Mouse (Mus musculus): ENCODE measurements around the gene Tubb5.
"Not testable (repeated sequence)": the region's sequence is repeated elsewhere in the genome, so short reads cannot be mapped to it uniquely, and the experiment has no call there.

The Tubb5 gene

DNA sequence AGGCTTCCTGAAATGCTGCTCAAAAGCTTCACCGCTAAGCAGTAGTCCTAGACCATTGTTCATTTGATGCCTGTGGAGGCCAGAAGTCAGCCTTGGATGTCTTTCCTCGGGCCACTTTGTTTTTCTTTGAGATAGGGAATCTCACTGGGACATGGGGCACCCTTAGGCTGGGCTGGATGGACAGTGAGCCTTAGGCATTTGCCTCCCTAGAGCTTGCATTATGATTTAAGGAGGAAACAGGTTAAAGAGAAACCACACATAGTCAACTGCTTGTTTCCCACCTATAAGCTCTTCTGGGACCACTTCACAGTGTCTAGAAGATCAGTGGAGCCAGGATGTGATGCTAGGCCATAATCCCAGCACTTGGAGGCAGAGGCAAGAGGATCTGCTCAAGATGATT, 21.7 kb upstream of the Tubb5 start:
- DNase-seq, result no peak

DNA sequence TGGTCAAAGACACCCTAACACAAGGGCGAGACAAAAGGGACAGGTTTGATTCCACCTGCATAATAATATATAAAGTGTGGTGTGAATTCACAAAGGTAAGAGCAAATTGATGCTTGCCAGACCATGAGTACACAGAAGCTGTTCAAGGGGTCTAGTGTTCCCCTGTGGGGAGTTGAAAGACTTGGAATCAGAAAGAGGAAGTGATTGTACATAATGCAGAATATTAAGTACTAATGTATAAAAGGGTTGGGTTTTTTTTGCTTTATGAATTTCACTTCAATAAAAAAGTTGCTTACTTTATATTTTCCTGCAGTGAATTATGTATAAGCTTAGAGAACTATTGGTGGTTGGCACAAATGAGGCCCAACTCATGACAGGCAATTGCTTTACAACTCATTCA, 21.3 kb upstream of the Tubb5 start:
- no peak for DNase-seq

DNA sequence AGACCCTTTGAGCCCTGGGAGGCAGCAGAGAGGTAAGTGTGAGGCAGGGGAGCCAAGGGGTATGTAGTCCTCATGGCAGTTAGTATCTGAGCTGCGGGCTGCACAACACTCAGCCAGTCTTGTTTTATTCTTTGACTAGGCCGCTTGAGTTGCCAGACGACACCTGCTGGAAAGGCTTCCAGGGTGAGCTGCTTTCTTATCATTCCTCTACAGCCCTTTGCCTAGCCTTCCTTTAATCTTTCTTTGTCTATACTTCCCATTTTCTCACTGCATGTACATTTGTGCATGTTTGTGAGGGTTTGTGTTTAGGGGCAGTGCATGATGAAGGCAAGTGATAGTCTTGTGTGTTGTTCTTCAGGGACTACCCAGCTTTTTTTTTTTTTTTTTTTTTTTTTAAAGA, 12.9 kb upstream of the Tubb5 start:
- DNase-seq, result no peak

DNA sequence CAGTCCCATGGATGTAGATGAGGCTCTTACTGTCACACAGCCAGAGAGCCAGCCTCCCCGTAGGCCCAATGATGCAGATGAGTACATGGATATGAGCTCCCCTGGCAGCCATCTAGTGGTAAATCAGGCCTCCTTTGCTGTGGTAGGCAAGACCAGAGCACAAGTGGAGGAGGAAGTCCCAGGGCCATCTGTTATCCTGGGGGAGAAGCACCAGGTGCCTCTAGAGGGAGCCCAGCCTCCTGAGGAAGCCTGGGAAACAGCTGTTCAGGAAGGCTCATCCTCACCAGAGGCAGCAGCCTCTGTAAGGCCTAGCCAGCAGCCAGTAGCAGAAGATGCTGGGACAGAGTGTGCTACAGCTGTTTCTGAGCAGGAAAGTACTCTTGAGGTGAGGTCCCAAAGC, 10.0 kb upstream of the Tubb5 start:
- peak; percentile 57 for DNase-seq

DNA sequence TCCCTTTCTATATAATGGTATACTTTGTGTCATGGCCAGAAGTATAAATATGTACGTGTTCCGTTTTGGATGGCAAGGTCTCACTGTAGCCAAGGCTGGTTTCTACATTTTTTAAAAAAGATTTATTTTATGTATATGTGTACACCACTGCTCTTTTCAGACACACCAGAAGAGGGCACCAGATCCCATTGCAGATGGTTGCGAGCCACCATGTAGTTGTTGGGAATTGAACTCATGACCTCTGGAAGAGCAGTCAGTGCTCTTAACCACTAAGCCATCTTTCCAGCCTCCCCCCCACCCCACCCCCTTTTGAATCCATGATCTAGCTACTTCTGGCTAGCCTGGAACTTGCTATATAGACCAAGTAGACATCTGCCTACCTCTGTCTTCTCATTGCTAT, 5.4 kb upstream of the Tubb5 start:
- no peak for DNase-seq

DNA sequence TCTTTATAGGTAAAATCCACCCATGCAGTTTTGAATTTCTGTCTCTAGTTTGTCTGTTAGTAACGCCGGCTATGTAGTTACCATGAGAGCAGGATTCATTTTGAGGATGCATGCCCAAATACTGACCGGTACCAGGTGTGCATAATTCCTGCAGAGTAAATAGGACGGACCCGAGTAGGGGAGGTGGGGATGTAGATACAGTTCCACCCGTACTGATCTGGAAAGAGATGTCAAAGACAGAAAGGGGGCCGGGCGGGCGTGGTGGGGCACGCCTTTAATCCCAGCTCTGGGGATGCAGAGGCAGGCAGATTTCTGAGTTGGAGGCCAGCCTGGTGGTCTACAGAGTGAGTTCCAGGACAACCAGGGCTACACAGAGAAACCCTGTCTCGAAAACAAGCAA, 3.9 kb upstream of the Tubb5 start:
- no peak for DNase-seq

DNA sequence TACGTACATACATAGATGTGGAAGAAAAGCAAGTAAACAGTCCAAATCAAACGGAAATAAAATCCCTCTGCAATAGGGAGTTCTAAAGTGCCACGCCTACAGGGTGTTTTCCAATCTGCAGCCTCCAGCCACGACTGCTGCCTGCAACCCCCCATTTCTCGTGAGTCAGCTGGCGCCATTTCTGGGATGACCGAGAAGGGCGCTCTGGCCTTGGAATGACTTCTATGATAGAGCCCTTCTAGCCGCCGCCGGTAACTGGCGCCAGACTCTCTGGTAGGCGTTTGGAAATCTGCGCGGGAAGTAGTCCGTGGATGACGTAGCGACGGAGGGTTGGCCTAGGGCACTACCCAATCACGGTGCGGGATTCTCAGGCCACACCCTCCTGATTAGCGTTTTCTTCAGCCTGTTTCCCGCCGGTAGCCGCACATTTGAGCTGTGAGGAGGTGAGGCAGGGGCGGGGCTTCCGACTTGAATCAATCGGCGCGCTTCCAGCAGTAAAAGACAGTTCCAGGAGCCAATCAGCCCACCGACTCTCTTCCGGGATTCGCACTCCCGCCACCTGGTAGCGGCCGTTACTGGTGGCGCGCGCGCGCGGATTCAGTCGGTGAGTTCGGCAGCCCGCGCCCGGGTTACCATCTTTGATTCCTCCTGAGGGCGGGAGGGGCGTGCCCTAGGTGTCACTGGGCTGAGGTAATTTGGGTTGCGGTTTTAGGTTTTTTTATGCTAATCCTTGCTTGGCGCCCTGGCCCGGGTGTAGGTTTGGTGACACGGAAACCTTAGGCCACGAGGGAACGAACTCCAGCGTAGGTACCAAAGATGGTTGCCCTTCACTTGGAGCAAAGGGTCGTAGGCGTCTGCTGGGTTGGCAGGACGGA, 3.2 kb upstream of the Tubb5 start, which contains the start of gene Mdc1:
Gene Mdc1, plus strand, starts transcription at position 440 of the 875 bp plus-strand sequence.
- peak; percentile 100 for DNase-seq

DNA sequence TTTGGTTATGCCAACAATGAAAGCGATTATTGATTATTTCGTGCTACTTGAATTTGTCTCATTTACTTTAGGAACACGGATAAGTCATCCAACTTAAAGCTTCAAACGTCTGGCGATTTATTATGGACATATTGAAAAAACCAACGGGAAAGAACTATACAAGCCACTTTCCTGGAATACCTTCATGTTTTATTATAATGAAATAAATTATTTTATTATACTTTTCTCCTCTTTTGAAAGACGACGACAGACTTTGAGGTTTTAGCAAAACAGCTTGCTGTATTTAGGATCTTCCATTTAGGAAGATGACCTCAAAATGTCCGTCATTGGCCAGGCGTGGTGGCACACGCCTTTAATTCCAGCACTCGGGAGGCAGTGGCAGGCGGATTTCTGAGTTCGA, 2.5 kb upstream of the Tubb5 start:
- no peak for DNase-seq

DNA sequence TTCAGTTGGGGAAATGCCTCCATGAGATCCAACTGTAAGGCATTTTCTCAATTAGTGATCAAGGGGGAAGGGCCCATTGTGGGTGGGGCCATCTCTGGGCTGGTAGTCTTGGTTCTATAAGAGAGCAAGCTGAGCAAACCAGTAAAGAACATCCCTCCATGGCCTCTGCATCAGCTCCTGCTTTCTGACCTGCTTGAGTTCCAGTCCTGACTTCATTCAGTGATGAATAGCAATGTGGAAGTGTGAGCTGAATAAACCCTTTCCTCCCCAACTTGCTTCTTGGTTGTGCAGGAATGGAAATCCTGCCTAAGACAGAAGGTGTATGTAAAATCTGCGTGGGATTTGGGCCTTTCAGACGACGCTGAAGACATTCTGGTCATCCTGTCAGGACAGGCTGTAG, 896 bp upstream of the Tubb5 start:
- DNase-seq, result not testable (repeated sequence)

DNA sequence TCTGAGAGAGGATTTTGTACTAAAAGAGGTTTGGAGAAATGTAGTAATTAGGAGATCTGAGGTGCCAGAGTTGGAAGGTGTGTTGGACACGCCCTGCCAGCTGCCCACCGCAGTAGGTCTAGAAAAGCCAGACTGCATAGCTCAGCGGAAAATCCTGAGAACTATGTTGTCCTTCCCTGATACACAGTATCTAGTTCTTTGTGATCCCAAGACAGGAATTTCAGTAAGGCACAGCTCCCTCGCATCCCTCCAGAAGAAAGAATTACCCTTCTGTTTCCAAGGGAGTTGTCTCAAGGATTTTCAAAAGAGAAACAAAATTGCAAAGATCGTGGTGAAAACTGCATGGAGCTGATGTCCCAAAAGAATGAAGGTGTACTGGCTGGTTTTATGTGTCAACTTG, 464 bp upstream of the Tubb5 start:
- DNase-seq, result no peak

DNA sequence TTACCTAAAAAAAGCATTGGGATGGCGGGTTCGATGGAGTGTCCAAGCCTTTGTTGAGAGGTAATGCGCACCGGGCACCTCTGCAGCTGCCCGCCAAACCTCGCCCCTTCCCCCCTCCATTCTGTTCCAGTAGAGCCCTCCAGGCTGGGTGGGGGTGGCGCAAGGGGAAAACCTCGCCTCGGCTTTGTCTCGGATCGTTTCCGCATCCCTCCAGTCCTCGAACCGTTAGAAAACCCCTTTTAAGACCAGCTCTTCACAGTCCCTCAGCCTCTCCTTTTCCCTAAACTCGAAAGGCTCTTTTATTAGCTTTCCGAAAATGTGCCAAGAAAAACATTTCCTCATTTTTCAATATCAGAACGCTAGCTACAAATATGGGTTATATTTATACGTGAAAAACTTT, 619 bp downstream of the Tubb5 start:
- DNase-seq, result peak; percentile 78

DNA sequence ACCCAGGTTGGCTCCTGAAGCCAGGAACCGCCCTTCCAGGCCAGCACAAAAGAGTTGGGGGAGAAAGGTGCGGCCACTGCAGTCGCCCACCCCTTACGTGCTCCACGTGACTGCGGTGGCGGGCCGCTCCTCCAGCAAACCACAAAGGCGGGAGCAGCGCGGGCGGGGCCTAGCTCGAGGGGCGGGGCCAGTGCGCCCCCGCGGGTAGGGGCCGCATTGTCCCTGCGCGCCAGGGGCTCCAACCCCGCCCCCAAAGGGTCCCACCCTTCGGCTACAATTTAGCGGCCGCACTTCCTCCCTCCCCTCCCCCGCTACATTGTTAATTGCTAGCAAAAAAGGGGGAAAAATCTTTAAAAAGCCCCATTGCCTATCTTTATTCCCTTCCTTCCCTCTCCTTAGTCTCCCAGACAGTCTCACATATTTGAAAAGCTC, 1.1 kb downstream of the Tubb5 start:
- peak; percentile 92 for DNase-seq

DNA sequence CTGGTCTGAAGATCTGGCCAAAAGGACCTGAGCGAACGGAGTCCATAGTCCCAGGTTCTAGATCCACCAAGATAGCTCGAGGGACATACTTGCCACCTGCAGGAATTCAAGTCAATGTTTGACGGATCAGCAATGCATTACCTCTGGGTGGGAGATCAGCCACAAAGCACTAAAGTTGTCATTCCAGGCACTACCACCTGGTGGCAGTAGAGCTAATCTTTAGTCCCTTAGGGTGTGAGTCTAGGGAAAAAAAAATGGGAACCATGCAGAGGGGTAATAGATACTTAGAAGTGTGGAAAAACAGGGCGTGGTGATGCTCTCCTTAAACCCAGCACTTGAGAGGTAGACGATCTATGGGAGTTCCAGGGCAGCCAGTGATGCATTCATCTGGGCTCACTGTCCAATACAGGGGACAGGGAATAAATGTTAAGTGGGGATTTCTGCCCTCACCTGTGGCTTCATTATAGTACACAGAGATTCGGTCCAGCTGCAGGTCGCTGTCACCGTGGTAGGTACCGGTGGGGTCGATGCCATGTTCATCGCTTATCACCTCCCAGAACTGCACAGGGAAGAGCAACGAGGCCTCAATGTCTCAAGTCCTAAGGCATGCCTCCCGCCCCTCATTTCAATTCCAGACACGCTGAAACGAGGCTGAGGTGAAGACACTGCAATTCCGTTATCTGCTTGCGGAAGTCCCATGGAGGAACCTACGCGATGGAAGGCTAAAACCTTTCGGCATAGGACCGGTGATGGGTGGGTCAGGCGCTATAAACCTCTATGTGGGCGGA, 1.7 kb downstream of the Tubb5 start:
- peak; percentile 94 for DNase-seq

DNA sequence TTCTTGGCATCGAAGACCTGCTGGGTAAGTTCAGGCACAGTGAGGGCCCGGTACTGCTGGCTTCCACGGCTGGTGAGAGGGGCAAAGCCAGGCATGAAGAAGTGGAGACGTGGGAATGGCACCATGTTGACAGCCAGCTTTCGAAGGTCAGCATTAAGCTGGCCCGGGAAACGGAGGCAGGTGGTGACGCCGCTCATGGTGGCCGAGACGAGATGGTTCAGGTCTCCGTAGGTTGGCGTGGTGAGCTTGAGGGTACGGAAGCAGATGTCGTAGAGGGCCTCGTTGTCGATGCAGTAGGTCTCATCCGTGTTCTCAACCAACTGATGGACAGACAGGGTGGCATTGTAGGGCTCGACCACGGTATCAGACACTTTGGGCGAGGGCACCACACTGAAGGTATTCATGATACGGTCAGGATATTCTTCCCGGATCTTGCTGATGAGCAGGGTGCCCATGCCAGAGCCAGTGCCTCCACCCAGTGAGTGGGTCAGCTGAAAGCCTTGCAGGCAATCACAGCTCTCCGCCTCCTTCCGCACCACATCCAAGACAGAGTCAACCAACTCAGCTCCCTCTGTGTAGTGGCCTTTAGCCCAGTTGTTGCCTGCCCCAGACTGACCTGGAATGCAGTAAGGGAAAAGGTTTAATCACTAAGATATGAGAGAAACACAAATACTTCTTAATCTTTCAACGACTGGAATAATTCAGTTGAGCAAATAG, 2.5 kb downstream of the Tubb5 start:
- DNase-seq, result no peak

DNA sequence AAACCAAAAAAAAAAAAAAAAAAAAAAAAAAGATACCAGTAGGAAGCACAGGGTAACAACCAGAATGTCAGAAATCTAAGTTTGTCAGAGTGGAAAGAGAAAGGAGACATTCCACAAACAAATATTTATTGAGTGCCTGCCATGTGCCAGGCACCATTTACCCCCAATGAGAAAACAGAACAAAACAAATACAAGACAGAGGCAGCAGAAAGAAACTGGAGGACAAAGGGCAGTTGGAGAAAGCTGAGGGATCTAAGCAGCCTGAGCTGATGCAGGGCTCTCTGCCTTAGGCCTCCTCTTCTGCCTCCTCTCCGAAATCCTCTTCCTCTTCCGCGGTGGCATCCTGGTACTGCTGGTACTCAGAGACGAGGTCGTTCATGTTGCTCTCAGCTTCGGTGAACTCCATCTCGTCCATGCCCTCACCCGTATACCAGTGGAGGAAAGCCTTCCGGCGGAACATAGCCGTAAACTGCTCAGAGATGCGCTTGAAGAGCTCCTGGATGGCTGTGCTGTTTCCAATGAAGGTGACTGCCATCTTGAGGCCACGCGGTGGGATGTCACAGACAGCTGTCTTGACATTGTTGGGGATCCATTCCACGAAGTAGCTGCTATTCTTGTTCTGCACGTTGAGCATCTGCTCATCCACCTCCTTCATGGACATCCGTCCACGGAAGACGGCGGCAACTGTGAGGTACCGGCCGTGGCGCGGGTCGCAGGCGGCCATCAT, 3.2 kb downstream of the Tubb5 start:
- DNase-seq, result peak; percentile 34

DNA sequence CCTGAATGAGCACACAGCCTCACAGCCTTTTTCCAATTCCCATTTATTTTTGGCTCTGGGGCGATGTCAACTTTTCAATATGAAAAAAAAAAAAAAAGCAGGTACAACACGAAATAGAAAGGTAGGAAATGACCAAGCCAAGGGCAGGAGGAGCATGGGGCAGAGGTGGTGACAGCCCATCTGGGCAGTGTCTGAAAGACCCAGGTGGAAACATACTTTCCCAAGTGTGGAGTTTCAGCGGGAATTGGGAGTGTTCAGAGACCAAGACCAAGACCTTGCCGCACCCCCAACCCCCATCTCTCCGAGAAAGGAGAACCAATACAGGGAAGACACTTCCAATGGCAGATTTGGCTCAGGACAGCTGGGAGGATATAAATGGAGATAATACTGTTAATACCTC, 4.2 kb downstream of the Tubb5 start:
- peak; percentile 18 for DNase-seq

DNA sequence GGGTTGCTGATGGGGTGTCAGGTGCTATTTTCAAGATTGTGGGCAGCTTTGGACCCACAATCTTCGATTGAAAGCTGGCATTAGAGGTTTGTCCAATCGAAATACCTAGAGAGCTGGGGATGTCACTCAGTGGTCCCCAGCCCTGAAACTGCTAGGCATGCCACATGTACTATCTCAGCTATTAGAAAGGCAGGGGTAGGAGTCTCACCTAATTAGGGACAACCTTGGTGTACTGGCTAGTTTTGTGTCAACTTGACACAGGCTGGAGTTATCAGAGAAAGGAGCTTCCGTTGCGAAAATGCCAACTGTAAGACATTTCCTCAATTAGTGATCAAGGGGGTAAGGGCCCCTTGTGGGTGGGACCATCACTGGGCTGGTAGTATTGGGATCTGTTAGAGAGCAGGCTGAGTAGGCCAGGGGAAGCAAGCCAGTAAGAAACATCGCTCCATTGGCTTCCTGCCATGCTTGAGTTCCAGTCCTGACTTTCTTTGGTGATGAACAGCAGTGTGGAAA, 4.8 kb downstream of the Tubb5 start:
- no peak for DNase-seq

DNA sequence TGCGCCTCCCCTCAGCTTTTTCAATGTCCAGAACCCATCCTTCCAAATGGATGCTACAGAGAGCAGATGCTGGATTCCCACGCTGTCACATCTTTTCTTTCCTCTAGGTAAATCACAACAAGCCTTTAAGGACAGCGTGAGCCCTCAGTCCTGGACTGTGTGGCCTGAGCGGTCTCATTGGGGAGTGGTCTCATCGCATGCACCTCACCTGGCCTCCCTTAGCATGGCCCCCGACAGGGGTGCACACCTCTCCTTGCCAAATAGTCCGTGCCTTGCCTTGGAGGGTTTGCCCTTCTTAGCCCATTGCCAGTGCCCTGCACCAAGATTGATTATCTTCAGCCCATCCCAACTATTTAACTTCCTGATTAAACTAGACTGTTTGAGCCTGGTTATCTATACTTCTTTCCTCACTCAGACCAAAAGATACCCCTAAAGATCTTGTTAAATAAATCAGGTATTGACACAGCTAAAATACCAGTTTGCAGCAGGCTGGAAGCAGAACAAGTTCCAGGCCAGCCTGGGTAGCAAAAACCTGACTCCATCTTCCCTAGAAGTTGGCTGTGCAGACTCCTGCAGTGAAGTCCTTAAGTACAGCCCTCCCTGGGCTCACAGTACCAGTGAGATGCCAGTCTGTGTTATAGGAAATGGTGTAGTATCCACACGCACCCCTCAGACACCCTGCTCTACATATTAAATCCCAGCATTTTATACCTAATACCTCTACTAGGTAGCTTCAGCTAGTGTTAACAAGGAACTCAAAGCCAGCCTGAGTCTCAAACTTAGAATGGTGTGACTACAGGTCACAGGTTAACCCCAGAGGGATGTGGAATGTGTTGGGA, 5.5 kb downstream of the Tubb5 start:
- peak; percentile 37 for DNase-seq

DNA sequence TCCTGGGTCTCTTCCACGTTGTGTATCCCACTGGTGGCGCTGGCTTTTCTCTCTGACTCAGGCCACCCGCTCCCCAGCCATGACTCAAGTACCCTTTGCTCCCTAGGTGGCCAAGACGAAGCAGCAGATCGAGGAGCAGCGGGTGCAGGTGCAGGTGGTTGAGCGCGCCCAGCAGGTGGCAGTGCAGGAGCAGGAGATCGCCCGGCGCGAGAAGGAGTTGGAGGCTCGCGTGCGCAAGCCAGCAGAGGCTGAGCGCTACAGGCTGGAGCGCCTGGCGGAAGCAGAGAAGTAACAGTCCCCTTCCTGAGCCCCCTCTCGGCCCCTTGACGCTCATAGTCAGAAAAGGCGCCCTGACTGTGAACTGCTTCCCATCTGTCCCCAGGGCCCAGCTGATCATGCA, 8.4 kb downstream of the Tubb5 start:
- peak; percentile 89 for DNase-seq

DNA sequence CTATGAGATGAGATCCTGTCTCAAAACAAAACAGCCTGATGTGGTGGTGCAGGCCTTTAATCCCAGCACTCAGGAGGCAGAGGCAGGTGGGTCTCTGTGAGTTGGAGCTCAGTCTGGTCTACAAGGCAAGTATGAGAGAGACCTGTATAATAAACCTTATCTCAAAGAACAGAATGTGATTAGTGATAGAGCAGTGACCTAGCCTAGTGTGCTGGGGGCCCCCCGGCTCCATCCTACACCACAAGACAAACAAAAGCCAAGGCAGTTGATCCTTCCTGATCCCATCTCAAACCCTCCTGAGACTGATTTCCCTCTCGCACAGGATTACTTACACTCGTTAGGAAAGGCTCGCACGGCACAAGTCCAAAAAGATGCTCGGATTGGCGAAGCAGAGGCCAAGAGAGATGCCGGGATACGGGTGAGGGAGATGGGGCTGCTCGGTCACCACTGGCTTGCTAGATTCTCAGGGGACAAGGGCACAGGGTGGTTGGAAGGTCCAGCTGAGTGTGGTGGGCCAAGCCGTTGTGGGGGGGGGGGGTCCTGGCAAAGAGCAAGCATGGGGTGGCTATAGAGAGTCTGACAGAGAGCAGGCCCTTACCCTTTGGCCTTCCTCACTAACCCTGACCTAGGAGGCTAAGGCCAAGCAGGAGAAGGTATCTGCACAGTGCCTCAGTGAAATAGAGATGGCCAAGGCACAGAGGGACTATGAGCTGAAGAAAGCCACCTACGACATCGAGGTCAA, 12.8 kb downstream of the Tubb5 start:
- no peak for DNase-seq

DNA sequence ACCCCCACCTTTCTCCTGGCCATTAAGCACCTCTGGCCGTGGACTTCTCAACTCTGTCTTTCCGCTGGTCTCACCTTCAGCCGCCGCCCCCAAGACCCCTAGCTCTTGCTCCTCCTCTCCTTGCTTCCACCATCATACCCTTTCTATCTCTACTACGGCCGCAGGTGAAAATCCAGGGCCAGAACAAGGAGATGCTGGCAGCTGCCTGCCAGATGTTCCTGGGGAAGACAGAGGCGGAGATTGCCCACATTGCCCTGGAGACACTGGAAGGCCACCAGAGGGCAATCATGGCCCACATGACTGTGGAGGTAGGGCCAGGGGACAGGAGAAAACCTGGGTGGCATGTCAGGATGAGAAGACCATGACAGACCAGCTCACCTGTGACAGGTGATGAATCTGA, 13.7 kb downstream of the Tubb5 start:
- DNase-seq, result peak; percentile 28

Measured in retina, postnatal 1 day (tissue).